Mouse (Mus musculus) ovary, postnatal 10 days (tissue): Measurements from ENCODE around the gene Nbea.
A peak's percentile ranks its signal among the peaks of the same experiment; 100 is the strongest.
"Not testable (repeated sequence)": the region's sequence is repeated elsewhere in the genome, so short reads cannot be mapped to it uniquely, and the experiment has no call there.

Source experiments
- DNase-seq: peaks from one replicate; pipeline ENCODE4 v3.0.0; 2022; ENCODE audit warnings: low spot score

The Nbea gene

GRCm38 (mm10) chr3:55661678-55662445 is 521.6 kb downstream of the Nbea start:
- no peak for DNase-seq

GRCm38 (mm10) chr3:55660261-55660838 is 523.2 kb downstream of the Nbea start:
- no peak for DNase-seq

- no peak for DNase-seq
Observed at GRCm38 (mm10) chr3:55659558-55660215, 523.8 kb downstream of the Nbea start.

GRCm38 (mm10) chr3:55652321-55652720 is 531.2 kb downstream of the Nbea start:
- no peak for DNase-seq

- no peak for DNase-seq
Observed at GRCm38 (mm10) chr3:55651877-55652276, 531.6 kb downstream of the Nbea start.

- no peak for DNase-seq
Observed at GRCm38 (mm10) chr3:55649541-55649940, 534.0 kb downstream of the Nbea start.

GRCm38 (mm10) chr3:55648299-55648698 is 535.2 kb downstream of the Nbea start:
- no peak for DNase-seq

- no peak for DNase-seq
Observed at GRCm38 (mm10) chr3:55647176-55647575, 536.3 kb downstream of the Nbea start.

- no peak for DNase-seq
Observed at GRCm38 (mm10) chr3:55646437-55646836, 537.1 kb downstream of the Nbea start.

GRCm38 (mm10) chr3:55644035-55644618 is 539.4 kb downstream of the Nbea start:
- DNase-seq: no peak

- no peak for DNase-seq
Observed at GRCm38 (mm10) chr3:55637660-55638059, 545.8 kb downstream of the Nbea start.

- no peak for DNase-seq
Observed at GRCm38 (mm10) chr3:55635542-55636172, 547.8 kb downstream of the Nbea start.

- no peak for DNase-seq
Observed at GRCm38 (mm10) chr3:55627054-55627453, 556.4 kb downstream of the Nbea start.

GRCm38 (mm10) chr3:55621958-55622357 is 561.5 kb downstream of the Nbea start:
- DNase-seq: not testable (repeated sequence)

- DNase-seq: no peak
Observed at GRCm38 (mm10) chr3:55618396-55618795, 565.1 kb downstream of the Nbea start.

GRCm38 (mm10) chr3:55612459-55613115 is 570.9 kb downstream of the Nbea start:
- no peak for DNase-seq

- DNase-seq: no peak
Observed at GRCm38 (mm10) chr3:55612023-55612422, 571.5 kb downstream of the Nbea start.

- no peak for DNase-seq
Observed at GRCm38 (mm10) chr3:55610191-55610590, 573.3 kb downstream of the Nbea start.

- DNase-seq: peak; percentile 20
Observed at GRCm38 (mm10) chr3:55600286-55600685, 583.2 kb downstream of the Nbea start.

GRCm38 (mm10) chr3:55599366-55600085 is 584.0 kb downstream of the Nbea start:
- DNase-seq: no peak

GRCm38 (mm10) chr3:55598681-55599080 is 584.8 kb downstream of the Nbea start:
- no peak for DNase-seq
